18 mouse cellular contexts compared by ENCODE assay signal in the genomic region with DNA sequence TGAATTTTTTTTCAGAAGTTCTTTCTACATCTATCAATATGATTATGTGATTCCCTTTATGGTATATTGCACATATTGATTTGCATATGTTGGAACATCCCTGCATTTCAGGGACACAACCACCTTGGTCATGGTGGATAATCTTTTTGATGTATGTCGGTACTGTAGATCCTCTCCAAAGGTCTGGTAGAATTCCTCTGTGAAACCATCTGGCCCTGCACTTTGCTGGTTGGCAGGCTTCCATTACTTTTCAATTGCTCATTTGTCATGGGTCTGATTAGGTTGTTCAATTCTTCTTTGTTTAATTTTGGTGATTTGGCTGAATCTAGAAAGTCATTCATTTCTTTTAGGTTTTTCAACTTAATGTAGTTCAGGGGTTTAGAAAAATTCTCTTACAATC.
A peak's percentile ranks its signal among the peaks of the same experiment; 100 is the strongest.
DNase-seq lines count a peak whose midpoint lies in the region; ATAC-seq and TF ChIP-seq lines count a peak whose summit lies in the region.
"Had no signal": no experiment of that assay in that cellular context is flagged by ENCODE, and none has a peak within 500 bp of the region (broad histone marks: within the 10 kb centered on the region; RNA-seq: fewer than 3 reads in every experiment).

No protein-coding gene starts in this region.

- no peaks in the 10 kb centered on the region for H3K36me3 ChIP-seq in forebrain, embryonic 15.5 days
- H3K36me3 ChIP-seq in forebrain, embryonic 12.5 days (replicated peaks): no peaks in the 10 kb centered on the region
- H3K36me3 ChIP-seq in midbrain, embryonic 14.5 days (ENCODE audit: control insufficient read depth, insufficient read depth, low read length): no peaks in the 10 kb centered on the region
- H3K36me3 ChIP-seq in midbrain, embryonic 11.5 days (ENCODE audit: control insufficient read depth, insufficient read depth, low read length): no peaks in the 10 kb centered on the region
- no peaks in the 10 kb centered on the region for H3K36me3 ChIP-seq in intestine, postnatal 0 days (ENCODE audit: control insufficient read depth, insufficient read depth)
- H3K36me3 ChIP-seq: forebrain, embryonic 10.5 days; G1E; heart, embryonic 15.5 days; kidney, embryonic 15.5 days; limb, embryonic 15.5 days had no signal

- no peaks in the 10 kb centered on the region for H3K9me3 ChIP-seq in forebrain, embryonic 15.5 days
- no peaks in the 10 kb centered on the region for H3K9me3 ChIP-seq in forebrain, embryonic 12.5 days
- H3K9me3 ChIP-seq in midbrain, embryonic 14.5 days (ENCODE audit: control insufficient read depth, low read length): no peaks in the 10 kb centered on the region
- H3K9me3 ChIP-seq in midbrain, embryonic 11.5 days (ENCODE audit: control insufficient read depth, low read length): no peaks in the 10 kb centered on the region
- H3K9me3 ChIP-seq in intestine, postnatal 0 days (ENCODE audit: control insufficient read depth): no peaks in the 10 kb centered on the region
- H3K9me3 ChIP-seq: forebrain, embryonic 10.5 days; G1E; heart, embryonic 15.5 days; kidney, embryonic 15.5 days; limb, embryonic 15.5 days had no signal

- H3K4me3 ChIP-seq in forebrain, embryonic 15.5 days: no peak overlapping the region
- H3K4me3 ChIP-seq in forebrain, embryonic 12.5 days (replicated peaks): no peak overlapping the region
- no peak overlapping the region for H3K4me3 ChIP-seq in midbrain, embryonic 14.5 days (replicated peaks; ENCODE audit: low read depth, low read length)
- H3K4me3 ChIP-seq in midbrain, embryonic 11.5 days (ENCODE audit: low read depth, low read length): no peak overlapping the region
- no peak overlapping the region for H3K4me3 ChIP-seq in intestine, postnatal 0 days (ENCODE audit: low read depth, low read length)
- H3K4me3 ChIP-seq: forebrain, embryonic 10.5 days; heart, adult 2 months; heart, embryonic 15.5 days; kidney, embryonic 15.5 days; limb, embryonic 15.5 days had no signal

- H3K9ac ChIP-seq in forebrain, embryonic 15.5 days (replicated peaks): no peak overlapping the region
- H3K9ac ChIP-seq in forebrain, embryonic 12.5 days: no peak overlapping the region
- H3K9ac ChIP-seq in midbrain, embryonic 14.5 days (replicated peaks; ENCODE audit: low read length): no peak overlapping the region
- no peak overlapping the region for H3K9ac ChIP-seq in midbrain, embryonic 11.5 days (ENCODE audit: low read length)
- H3K9ac ChIP-seq in intestine, postnatal 0 days (ENCODE audit: low read depth, low read length): no peak overlapping the region
- H3K9ac ChIP-seq: heart, embryonic 15.5 days; kidney, embryonic 15.5 days; limb, embryonic 15.5 days had no signal

- no peaks in the 10 kb centered on the region for H3K4me1 ChIP-seq in forebrain, embryonic 15.5 days
- H3K4me1 ChIP-seq in forebrain, embryonic 12.5 days: no peaks in the 10 kb centered on the region
- H3K4me1 ChIP-seq in midbrain, embryonic 14.5 days (ENCODE audit: control insufficient read depth, insufficient read depth, low read length): no peaks in the 10 kb centered on the region
- H3K4me1 ChIP-seq in midbrain, embryonic 11.5 days (ENCODE audit: control insufficient read depth, insufficient read depth, low read length): no peaks in the 10 kb centered on the region
- no peaks in the 10 kb centered on the region for H3K4me1 ChIP-seq in intestine, postnatal 0 days (replicated peaks; ENCODE audit: control insufficient read depth, insufficient read depth, low read length)
- H3K4me1 ChIP-seq: forebrain, embryonic 10.5 days; heart, embryonic 15.5 days; kidney, embryonic 15.5 days; limb, embryonic 15.5 days had no signal

- no peak overlapping the region for H3K27ac ChIP-seq in forebrain, embryonic 15.5 days (replicated peaks)
- no peak overlapping the region for H3K27ac ChIP-seq in forebrain, embryonic 12.5 days
- H3K27ac ChIP-seq in midbrain, embryonic 14.5 days (replicated peaks; ENCODE audit: low read depth, low read length): no peak overlapping the region
- H3K27ac ChIP-seq in midbrain, embryonic 11.5 days (ENCODE audit: low read depth, low read length): no peak overlapping the region
- H3K27ac ChIP-seq in intestine, postnatal 0 days (ENCODE audit: low read depth, low read length): no peak overlapping the region
- H3K27ac ChIP-seq: forebrain, embryonic 10.5 days; heart, adult 2 months; heart, embryonic 15.5 days; kidney, embryonic 15.5 days; limb, embryonic 15.5 days; stomach, postnatal 0 days had no signal

- no peaks in the 10 kb centered on the region for H3K27me3 ChIP-seq in forebrain, embryonic 15.5 days
- no peaks in the 10 kb centered on the region for H3K27me3 ChIP-seq in forebrain, embryonic 12.5 days
- H3K27me3 ChIP-seq in midbrain, embryonic 14.5 days (ENCODE audit: control insufficient read depth, insufficient read depth, low read length): no peaks in the 10 kb centered on the region
- H3K27me3 ChIP-seq in midbrain, embryonic 11.5 days (ENCODE audit: control insufficient read depth, insufficient read depth, low read length): no peaks in the 10 kb centered on the region
- H3K27me3 ChIP-seq in intestine, postnatal 0 days (replicated peaks; ENCODE audit: control insufficient read depth, insufficient read depth, low read length): no peaks in the 10 kb centered on the region
- H3K27me3 ChIP-seq: heart, embryonic 15.5 days; kidney, embryonic 15.5 days; limb, embryonic 15.5 days had no signal

- 0 out of 2 replicates have a peak, but pooled peaks have one; percentile 43 for ATAC-seq in forebrain, embryonic 15.5 days (replicated peaks)
- no peak for ATAC-seq in forebrain, embryonic 12.5 days (ENCODE audit: low FRiP score)
- ATAC-seq in midbrain, embryonic 14.5 days (ENCODE audit: low FRiP score, low TSS enrichment): no peak
- no peak for ATAC-seq in midbrain, embryonic 11.5 days (ENCODE audit: low FRiP score)
- no peak for ATAC-seq in activated CD4-positive, CD25-positive, alpha-beta regulatory T cell, adult 4 months
- ATAC-seq in intestine, postnatal 0 days: no peak
- ATAC-seq: midbrain, embryonic 16.5 days had no signal

- 41% methylated on average over 1 of the region's 1 CpGs for WGBS in forebrain, embryonic 15.5 days
- 83% methylated on average over 1 of the region's 1 CpGs for WGBS in forebrain, embryonic 12.5 days
- WGBS in midbrain, embryonic 14.5 days: 68% methylated on average over 1 of the region's 1 CpGs
- WGBS in midbrain, embryonic 11.5 days: 88% methylated on average over 1 of the region's 1 CpGs
- 70% methylated on average over 1 of the region's 1 CpGs for WGBS in intestine, postnatal 0 days

- H3K4me2 ChIP-seq in forebrain, embryonic 15.5 days (replicated peaks): no peak overlapping the region
- no peak overlapping the region for H3K4me2 ChIP-seq in forebrain, embryonic 12.5 days
- H3K4me2 ChIP-seq in midbrain, embryonic 14.5 days (ENCODE audit: low read length): no peak overlapping the region
- H3K4me2 ChIP-seq in midbrain, embryonic 11.5 days: no peak overlapping the region
- H3K4me2 ChIP-seq in intestine, postnatal 0 days (replicated peaks; ENCODE audit: low read depth): no peak overlapping the region
- H3K4me2 ChIP-seq: heart, embryonic 15.5 days; kidney, embryonic 15.5 days; limb, embryonic 15.5 days had no signal

- DNase-seq in midbrain, embryonic 14.5 days: peak; percentile 9
- DNase-seq in midbrain, embryonic 11.5 days (ENCODE audit: low spot score, missing footprints): no peak
- peak; percentile 48 to 56 for DNase-seq in cerebellum, adult 18-20 months
- peak; percentile 55 to 72 for DNase-seq in cerebellum, postnatal 25 days
- DNase-seq: gastrocnemius, postnatal 25 days; heart, adult 2 months; lung, postnatal 14 days had no signal

- no peak for TF ChIP-seq CTCF in intestine, postnatal 0 days (IDR thresholded peaks at IDR 0.05; ENCODE audit: low read depth)
